Mouse (Mus musculus) forebrain, postnatal 0 days (tissue): Measurements from ENCODE around the gene Pramef25. TPM values are rescaled to one million over a fixed set of nuclear protein-coding genes. Genes with fewer than 3 reads are reported as not detected.
"Not testable (repeated sequence)": the region's sequence is repeated elsewhere in the genome, so short reads cannot be mapped to it uniquely, and the experiment has no call there.

Experiments used
- ATAC-seq: fragments of 200-750 bp; cut with Nextera tagmentation; 2 replicates; pipeline ENCODE4 v1.8.0; 2017; ENCODE audit warnings: mild to moderate bottlenecking, moderate library complexity
- DNase-seq: peaks from one replicate; pipeline ENCODE4 v3.0.0-alpha.2; 2015
- H3K27ac ChIP-seq: fragments of 300-500 bp; sonication (generic); 2 replicates; pipeline ENCODE4 v1.5.1; 2014; ENCODE audit warnings: low read depth, mild to moderate bottlenecking, antibody characterized with exemption, low read length, moderate library complexity, mixed read lengths
- H3K27me3 ChIP-seq: fragments of 300-500 bp; sonication (generic); 2 replicates; pipeline ENCODE4 v1.6.1; 2014; ENCODE audit warnings: mild to moderate bottlenecking, low read length, mixed read lengths; ENCODE audit not compliant: insufficient read depth
- H3K36me3 ChIP-seq: fragments of 300-500 bp; sonication (generic); 2 replicates; pipeline ENCODE4 v1.6.1; 2014; ENCODE audit warnings: mild to moderate bottlenecking, moderate library complexity; ENCODE audit not compliant: insufficient read depth
- H3K4me1 ChIP-seq: fragments of 300-500 bp; sonication (generic); 2 replicates; pipeline ENCODE4 v1.6.1; 2014; ENCODE audit warnings: antibody characterized with exemption; ENCODE audit not compliant: insufficient read depth
- H3K4me2 ChIP-seq: fragments of 300-500 bp; sonication (generic); 2 replicates; pipeline ENCODE4 v1.6.1; 2014; ENCODE audit warnings: low read depth, mild to moderate bottlenecking, moderate library complexity
- H3K4me3 ChIP-seq: fragments of 300-500 bp; sonication (generic); 2 replicates; pipeline ENCODE4 v1.5.1; 2014; ENCODE audit warnings: low read depth, low read length, mixed read lengths
- H3K9ac ChIP-seq: fragments of 300-500 bp; sonication (generic); 2 replicates; pipeline ENCODE4 v1.6.1; 2014; ENCODE audit warnings: mild to moderate bottlenecking
- H3K9me3 ChIP-seq: fragments of 300-500 bp; sonication (generic); 2 replicates; pipeline ENCODE4 v1.6.1; 2016; ENCODE audit warnings: low read length
- WGBS: fragments of 180-500 bp; shearing (Covaris S2); extraction: QIAGEN DNeasy Blood & Tissue Kit; methylation state at CpG from one replicate; pipeline ENCODE4 v1.1.7; 2014; 5-methylcytosine and 5-hydroxymethylcytosine counted together
- polyA plus RNA-seq: library from polyadenylated mRNA; unstranded; fragments of >200 nt; fragmentation: Nextera tagmentation; extraction: Ambion mirVana; gene quantifications from 2 replicates; pipeline ENCODE4 v1.2.1, GENCODE M21; 2015
- total RNA-seq: library from RNA; depleted of rRNA; stranded (reverse); fragments of >200 nt; gene quantifications from 2 replicates; pipeline ENCODE4 v1.2.3, GENCODE M21; 2014; rRNA removed

Pramef25 gene
- total RNA-seq, result not detected in 2 replicates
- polyA plus RNA-seq, result not detected in 2 replicates

DNA sequence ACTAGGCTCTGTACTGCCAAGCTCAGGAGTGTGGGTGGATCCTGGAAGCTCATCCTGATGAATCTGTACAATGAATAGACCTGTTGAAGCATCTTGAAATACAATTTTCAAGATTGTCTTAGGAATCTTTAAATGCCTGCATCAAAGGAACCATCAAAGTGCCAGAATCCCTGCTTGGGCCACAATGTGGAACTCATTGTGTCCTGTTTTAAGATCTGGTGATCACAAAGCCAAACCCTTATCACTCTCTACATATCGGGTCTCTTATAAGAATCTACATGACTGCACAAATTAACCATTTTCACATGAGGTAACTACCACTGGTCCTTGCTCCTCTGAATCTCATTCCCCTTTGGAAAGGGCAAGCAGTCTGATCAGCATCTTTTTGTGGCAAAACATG lies at the start of gene Pramef25:
Gene Pramef25, minus strand, starts transcription at position 101 of the 400 bp plus-strand sequence.
- not testable (repeated sequence) for H3K27me3 ChIP-seq, ATAC-seq, DNase-seq, H3K36me3 ChIP-seq, H3K27ac ChIP-seq, H3K9me3 ChIP-seq, H3K4me3 ChIP-seq, H3K9ac ChIP-seq, H3K4me1 ChIP-seq, H3K4me2 ChIP-seq
- WGBS, result 91% methylated on average over 1 of the region's 1 CpGs

DNA sequence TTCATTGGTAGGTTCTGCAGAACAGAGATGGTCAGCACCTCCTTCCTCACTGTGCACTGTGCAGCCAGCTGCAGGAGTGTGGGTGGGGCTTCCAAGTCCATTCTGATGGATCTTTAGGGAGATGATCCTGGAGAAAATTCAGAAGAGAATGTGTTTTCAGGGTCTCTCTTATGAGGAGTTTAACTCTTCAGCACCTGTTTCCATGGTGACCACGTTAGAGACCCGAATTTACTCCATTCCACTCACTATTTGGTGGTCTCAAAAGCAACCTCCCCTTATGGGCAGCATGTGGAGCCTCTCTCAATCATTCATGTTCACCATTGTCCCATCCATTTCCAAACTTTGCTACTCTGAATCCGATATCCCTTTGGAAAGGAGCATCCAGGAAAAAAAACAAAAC lies 43.5 kb upstream of the Pramef25 start, which contains the start of gene Pramef17:
Gene Pramef17, minus strand, starts transcription at position 101 of the 400 bp plus-strand sequence.
- not testable (repeated sequence) for DNase-seq, H3K27ac ChIP-seq, H3K4me3 ChIP-seq, H3K27me3 ChIP-seq, ATAC-seq, H3K4me2 ChIP-seq, H3K36me3 ChIP-seq, H3K4me1 ChIP-seq, H3K9ac ChIP-seq, H3K9me3 ChIP-seq
- 48% methylated on average over 3 of the region's 3 CpGs for WGBS

DNA sequence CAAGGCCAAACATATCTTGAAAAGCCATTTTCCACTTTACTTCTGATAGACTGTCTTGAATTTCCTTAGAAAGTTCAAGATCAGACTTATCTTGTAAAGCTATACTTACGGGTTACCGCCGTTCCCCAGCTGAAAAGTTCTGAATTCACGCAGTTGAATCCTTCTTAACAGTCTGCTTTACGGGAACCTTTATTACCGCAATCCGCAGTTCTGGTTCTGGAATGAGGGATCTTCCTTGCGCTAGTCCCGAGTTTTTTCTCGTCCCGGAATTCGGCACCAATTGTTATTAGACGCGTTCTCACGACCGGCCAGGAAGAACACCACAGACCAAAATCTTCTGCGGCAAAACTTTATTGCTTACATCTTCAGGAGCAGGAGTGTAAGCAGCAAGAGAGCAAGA lies 37.3 kb upstream of the Pramef25 start:
- H3K4me2 ChIP-seq, DNase-seq, H3K27ac ChIP-seq, H3K4me3 ChIP-seq, H3K27me3 ChIP-seq, ATAC-seq, H3K4me1 ChIP-seq, H3K36me3 ChIP-seq, H3K9me3 ChIP-seq, H3K9ac ChIP-seq: not testable (repeated sequence)
- WGBS, result 96% methylated on average over 13 of the region's 17 CpGs

DNA sequence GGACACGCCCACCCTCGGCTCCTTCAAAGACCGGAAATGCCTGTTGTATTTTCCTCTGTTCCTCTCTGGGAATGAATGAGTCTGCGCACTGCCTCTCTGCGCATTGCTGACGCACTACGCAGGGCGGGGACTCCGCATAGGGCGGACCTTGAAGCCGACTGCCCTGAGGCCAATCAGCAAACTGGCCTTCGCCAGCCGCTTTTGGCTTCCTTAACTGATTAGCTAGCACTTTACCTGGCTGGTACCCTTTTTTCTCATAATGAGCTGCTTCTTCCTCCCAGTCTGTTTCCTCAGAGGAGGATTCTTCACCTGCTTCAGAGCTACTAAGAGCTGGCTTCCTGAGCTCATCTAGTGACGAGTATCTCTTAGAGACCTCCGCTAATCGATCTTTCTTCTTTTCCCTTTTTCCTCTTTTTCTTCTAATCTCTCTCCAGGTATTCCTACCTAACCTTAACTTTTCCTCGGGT lies 36.7 kb upstream of the Pramef25 start:
- not testable (repeated sequence) for DNase-seq, H3K9me3 ChIP-seq, ATAC-seq, H3K36me3 ChIP-seq, H3K4me1 ChIP-seq, H3K4me3 ChIP-seq, H3K4me2 ChIP-seq, H3K27me3 ChIP-seq, H3K27ac ChIP-seq, H3K9ac ChIP-seq
- 97% methylated on average over 9 of the region's 17 CpGs for WGBS

DNA sequence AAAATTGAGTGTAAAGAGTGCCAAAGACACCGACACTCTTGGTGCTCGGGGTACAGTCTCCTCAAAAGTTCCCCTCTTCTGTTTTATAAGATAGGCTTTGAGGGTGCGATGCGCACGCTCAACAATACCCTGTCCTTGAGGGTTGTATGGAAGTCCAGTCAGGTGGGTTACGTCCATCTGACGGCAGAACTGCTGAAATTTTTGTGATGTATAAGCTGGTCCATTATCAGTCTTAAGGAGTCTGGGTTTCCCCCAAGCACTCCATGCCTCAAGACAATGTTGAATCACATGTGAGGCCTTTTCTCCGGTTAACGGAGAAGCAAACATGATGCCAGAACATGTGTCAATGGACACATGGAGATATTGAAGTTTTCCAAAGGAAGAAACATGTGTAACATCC lies 34.9 kb upstream of the Pramef25 start:
- 96% methylated on average over 2 of the region's 9 CpGs for WGBS
- not testable (repeated sequence) for H3K4me2 ChIP-seq, H3K27ac ChIP-seq, H3K4me1 ChIP-seq, ATAC-seq, DNase-seq, H3K9me3 ChIP-seq, H3K4me3 ChIP-seq, H3K9ac ChIP-seq, H3K27me3 ChIP-seq, H3K36me3 ChIP-seq

DNA sequence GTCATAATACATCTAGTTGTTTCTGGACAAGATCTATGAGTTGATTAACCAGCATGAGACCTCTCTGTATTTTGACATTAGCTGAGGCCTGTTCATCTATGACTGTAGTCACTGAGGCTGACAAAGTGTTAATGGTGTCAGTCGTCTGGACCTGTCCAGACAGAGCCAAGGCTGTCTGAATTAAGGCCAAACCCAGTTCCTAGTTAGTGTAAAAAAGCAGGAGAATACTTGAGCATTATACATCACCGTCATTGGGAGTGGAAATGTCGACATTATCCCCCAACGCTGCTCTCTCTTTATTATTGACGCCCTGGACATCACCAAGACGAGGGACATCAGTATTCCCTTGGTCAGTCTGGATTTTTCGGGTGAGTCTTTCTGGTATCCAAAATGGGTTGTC lies 34.3 kb upstream of the Pramef25 start:
- H3K4me1 ChIP-seq, H3K9me3 ChIP-seq, ATAC-seq, H3K9ac ChIP-seq, H3K27me3 ChIP-seq, DNase-seq, H3K36me3 ChIP-seq, H3K4me3 ChIP-seq, H3K4me2 ChIP-seq, H3K27ac ChIP-seq: not testable (repeated sequence)
- no CpG with 5 or more reads among the region's 7 CpGs for WGBS

DNA sequence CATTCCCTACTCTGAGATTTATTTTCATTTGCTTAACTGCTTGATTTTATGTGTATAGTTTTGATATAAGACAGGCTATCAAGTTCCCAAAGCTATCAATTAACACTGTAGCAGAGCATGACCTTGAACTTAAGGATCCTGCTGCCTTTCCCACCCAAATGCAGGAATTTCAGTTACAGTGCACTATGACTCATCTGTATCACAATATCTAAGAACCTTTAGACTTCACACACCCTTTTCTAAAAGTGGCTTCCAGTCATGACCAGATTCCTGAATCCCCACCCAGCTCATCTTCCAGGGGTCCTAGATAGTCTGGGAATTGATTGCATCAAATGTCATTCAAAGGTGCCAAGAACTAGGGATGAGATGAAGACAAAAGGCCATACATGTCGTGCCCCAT lies 32.6 kb upstream of the Pramef25 start:
- not testable (repeated sequence) for ATAC-seq, H3K9ac ChIP-seq, H3K36me3 ChIP-seq, DNase-seq, H3K27me3 ChIP-seq, H3K4me2 ChIP-seq, H3K4me1 ChIP-seq, H3K9me3 ChIP-seq, H3K27ac ChIP-seq, H3K4me3 ChIP-seq
- WGBS, result no CpG with 5 or more reads among the region's 1 CpGs

DNA sequence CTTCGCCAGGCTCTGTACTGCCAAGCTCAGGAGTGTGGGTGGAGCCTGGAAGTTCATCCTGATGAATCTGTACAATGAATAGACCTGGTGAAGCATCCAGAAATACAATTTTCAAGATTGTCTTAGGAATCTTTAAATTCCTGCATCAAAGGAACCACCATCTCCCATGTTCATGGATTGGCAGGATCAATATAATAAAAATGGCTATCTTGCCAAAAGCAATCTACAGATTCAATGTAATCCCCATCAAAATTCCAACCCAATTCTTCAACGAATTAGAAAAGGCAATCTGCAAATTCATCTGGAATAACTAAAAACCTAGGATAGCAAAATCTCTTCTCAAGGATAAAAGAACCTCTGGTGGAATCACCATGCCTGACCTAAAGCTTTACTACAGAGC lies 16.0 kb upstream of the Pramef25 start, which contains the start of gene Gm13101:
Gene Gm13101, minus strand, starts transcription at position 101 of the 400 bp plus-strand sequence.
- H3K4me2 ChIP-seq, H3K4me3 ChIP-seq, H3K27ac ChIP-seq, H3K27me3 ChIP-seq, DNase-seq, H3K9me3 ChIP-seq, H3K4me1 ChIP-seq, H3K36me3 ChIP-seq, ATAC-seq, H3K9ac ChIP-seq: not testable (repeated sequence)
- 56% methylated on average over 2 of the region's 2 CpGs for WGBS

DNA sequence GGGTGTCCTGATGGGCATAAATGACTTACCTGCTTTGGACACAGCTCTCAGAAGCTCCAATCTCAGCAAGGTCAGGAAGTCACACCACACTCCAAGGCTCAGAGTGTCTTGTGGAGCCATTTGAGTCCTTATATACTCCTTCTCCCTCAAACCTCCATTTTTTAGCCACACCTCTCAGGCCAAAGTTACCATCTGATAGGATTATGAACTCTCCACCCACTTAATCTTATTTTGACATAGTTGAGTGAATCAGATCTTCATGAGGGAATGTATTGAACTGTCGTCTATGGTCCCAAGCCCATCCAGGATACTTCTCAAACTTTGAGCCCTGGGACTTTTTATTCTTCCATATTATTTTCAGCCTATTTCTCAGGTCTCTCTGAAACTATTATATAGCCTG lies 50.5 kb downstream of the Pramef25 start, which contains the start of gene Pramef6:
Gene Pramef6, minus strand, starts transcription at position 101 of the 400 bp plus-strand sequence.
- H3K9ac ChIP-seq, H3K27ac ChIP-seq, H3K27me3 ChIP-seq, H3K4me2 ChIP-seq, H3K4me1 ChIP-seq, ATAC-seq, H3K4me3 ChIP-seq, DNase-seq, H3K36me3 ChIP-seq, H3K9me3 ChIP-seq: not testable (repeated sequence)
- WGBS, result 91% methylated on average over 1 of the region's 1 CpGs
